Mouse (Mus musculus): Measurements from ENCODE around the gene Teddm1a.

DNA sequence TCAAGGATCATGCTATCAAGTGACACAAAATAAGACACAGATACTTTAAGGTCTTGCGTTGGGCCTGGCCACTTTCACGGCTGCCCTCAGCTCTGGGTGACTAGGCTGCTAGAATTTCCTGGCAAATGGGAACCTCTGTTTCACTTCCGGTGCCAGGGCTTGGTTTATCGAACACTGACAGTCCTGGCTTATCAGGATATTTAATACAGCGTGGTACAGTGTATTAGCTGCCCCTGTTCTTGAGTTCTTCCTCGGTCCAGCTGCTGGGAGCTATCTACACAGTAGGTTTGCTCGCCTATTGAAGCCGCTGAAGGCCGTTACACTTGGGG lies 18.4 kb downstream of the Teddm1a start:
- TF ChIP-seq CTCF (IDR thresholded peaks at IDR 0.05) (no peak), EP300 (IDR thresholded peaks at IDR 0.05) (no peak)

All from lung, postnatal 0 days (tissue).